Mouse (Mus musculus) fat pad, adult 2 months (tissue): ENCODE measurements around the gene Vmn1r36.
"Not testable (repeated sequence)": the region's sequence is repeated elsewhere in the genome, so short reads cannot be mapped to it uniquely, and the experiment has no call there.

Source experiments
- DNase-seq: peaks from one replicate; pipeline ENCODE4 v3.0.0-alpha.2; 2011; ENCODE audit warnings: low read depth, low spot score; ENCODE audit errors: extremely low read depth

The Vmn1r36 gene

DNA sequence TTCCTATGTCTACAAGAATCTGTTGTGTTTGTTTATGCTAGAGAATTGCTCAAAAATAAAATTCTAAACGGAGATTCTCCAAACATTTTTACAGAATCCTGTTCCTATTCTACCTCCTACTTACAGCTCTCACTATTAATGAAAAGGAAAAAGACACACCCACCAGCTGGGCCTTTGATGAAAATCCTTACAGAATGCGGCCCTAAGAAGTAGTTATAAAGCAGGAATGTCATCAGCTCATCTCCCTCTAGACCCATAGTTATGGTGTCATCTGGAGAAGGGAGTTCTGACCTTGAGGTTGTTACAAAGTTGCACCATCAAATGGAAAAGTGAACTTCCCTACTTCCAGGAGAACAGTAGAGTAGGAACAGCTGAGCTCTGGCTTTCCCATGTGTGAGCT is at the start of gene Vmn1r36:
Gene Vmn1r36 (minus strand): TSS at position 101 of the 400 bp plus-strand sequence.
- DNase-seq, result not testable (repeated sequence)

DNA sequence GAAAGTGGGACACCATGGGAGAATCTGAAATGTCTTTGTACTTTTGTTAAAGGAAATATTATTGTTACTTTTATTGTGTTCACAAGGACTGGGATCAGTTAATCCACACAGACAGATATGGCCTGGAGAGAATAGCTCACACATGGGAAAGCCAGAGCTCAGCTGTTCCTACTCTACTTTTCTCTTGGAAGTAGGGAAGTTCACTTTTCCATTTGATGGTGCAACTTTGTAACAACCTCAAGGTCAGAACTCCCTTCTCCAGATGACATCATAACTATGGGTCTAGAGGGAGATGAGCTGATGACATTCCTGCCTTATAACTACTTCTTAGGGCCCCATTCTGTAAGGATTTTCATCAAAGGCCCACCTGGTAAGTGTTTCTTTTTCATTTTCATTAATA is 10.1 kb upstream of the Vmn1r36 start, which contains the start of gene Vmn1r37:
Gene Vmn1r37 (plus strand): TSS at position 301 of the 400 bp plus-strand sequence.
- DNase-seq, result not testable (repeated sequence)

DNA sequence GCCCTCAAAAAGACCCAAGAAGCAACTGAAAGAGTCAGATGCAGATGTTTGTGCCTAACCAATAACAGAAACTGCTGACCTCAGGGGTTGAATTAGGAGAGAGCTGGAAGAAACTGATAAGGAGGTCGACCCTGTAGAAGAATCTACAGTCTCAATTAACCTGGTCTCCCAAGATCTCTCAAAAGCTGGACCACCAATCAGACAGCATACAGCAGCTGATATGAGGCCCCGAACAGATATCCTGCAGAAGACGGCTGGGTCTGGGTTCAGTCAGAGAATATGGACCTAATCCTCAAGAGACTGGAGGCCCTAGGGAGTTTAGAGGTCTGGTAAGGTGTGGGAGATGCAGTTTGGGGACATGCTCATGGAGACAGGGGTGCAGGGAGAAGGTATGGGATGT is 5.1 kb downstream of the Vmn1r36 start:
- no peak for DNase-seq

DNA sequence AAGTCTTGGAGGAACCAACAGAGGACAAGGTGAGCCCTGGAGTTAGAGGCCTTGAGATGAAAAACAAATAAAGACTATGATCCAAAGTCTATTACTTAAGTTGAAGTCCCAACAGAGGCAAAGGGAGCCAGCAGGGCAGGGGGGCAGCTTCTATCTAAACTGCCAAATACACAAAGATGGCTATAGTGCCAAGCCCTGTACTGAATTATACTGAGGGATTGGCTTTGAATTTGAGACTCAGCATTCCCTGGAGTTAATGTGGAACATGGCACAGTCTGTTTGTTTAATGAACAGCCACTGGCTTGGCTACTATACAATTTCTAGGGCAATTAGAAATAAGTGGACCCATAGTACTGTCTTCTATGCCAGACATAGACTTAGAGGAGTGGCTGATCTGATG is 10.1 kb downstream of the Vmn1r36 start:
- no peak for DNase-seq

DNA sequence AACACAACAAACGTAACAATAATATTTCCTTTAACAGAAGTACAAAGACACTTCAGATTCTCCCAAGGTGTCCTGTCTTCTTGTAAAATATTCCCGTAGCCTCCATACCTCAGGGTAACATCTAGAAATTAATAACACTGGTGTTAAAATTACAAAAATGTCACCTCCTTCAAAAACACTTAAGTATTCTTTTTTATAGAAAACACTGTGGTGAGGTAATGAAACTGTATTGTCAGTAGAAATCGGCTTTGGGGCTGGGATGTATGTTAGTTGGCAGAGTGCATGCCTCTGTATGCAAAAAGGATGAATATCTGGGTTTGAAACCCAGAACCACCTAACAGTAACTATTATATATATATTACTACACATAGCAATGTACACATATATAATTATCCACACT is 33.2 kb downstream of the Vmn1r36 start, which contains the start of gene Vmn1r35:
Gene Vmn1r35 (minus strand): TSS at position 101 of the 400 bp plus-strand sequence.
- DNase-seq, result no peak
